Mouse (Mus musculus): ENCODE results near the gene Gm5475. TPM values are rescaled to one million over a fixed set of nuclear protein-coding genes. Genes with fewer than 3 reads are reported as not detected.
"Not testable (repeated sequence)": the region's sequence is repeated elsewhere in the genome, so short reads cannot be mapped to it uniquely, and the experiment has no call there.

Gm5475 gene
- not detected for total RNA-seq (2021)
- long read RNA-seq, experiment 1 = 0 reads
- long read RNA-seq, experiment 2 = 0 reads

- H3K27ac ChIP-seq = peak within 1 kb of the TSS; percentile 83
These were observed at the start of gene Gm5475 for GRCm38 (mm10) chr15:100421758-100422197. Gene Gm5475 (plus strand): TSS chr15:100422147.

GRCm38 (mm10) chr15:100375066-100375465 lies 46.9 kb upstream of the Gm5475 start:
- peak; percentile 86 for TF ChIP-seq CTCF (conservative IDR thresholded peaks at IDR 0.05)
- DNase-seq (ENCODE audit: low spot score in 2 of 2) = peak; percentile 65 to 82
- H3K27ac ChIP-seq = no peak overlapping the region
- H3K4me3 ChIP-seq = no peak overlapping the region

More at GRCm38 (mm10) chr15:100421758-100422197, at the start of gene Gm5475:
- H3K4me3 ChIP-seq = peak within 1 kb of the TSS; percentile 88
- not testable (repeated sequence) for DNase-seq (ENCODE audit: low spot score in 2 of 2)

GRCm38 (mm10) chr15:100377847-100378505 lies 44.0 kb upstream of the Gm5475 start:
- not testable (repeated sequence) for H3K4me3 ChIP-seq, H3K27ac ChIP-seq
- peak; percentile 39 to 54 for DNase-seq (ENCODE audit: low spot score in 2 of 2)
- TF ChIP-seq CTCF (conservative IDR thresholded peaks at IDR 0.05) = peak; percentile 56

- Histone ChIP-seq H3K27ac (no peak overlapping the region), H3K4me3 (no peak overlapping the region)
- TF ChIP-seq CTCF (conservative IDR thresholded peaks at IDR 0.05) = no peak
- no peak for DNase-seq (ENCODE audit: low spot score in 2 of 2)
These were observed 42.3 kb upstream of the Gm5475 start for GRCm38 (mm10) chr15:100379658-100380057.

GRCm38 (mm10) chr15:100380104-100380503 lies 41.8 kb upstream of the Gm5475 start:
- no peak for DNase-seq (ENCODE audit: low spot score in 2 of 2)
- TF ChIP-seq CTCF (conservative IDR thresholded peaks at IDR 0.05) = no peak
- Histone ChIP-seq H3K27ac (no peak overlapping the region), H3K4me3 (no peak overlapping the region)

GRCm38 (mm10) chr15:100385705-100386104 lies 36.2 kb upstream of the Gm5475 start:
- DNase-seq (ENCODE audit: low spot score in 2 of 2) = no peak
- H3K4me3 ChIP-seq = no peak overlapping the region
- no peak overlapping the region for H3K27ac ChIP-seq
- TF ChIP-seq CTCF (conservative IDR thresholded peaks at IDR 0.05) = no peak

- TF ChIP-seq CTCF (conservative IDR thresholded peaks at IDR 0.05) = no peak
- H3K27ac ChIP-seq = no peak overlapping the region
- DNase-seq (ENCODE audit: low spot score in 2 of 2) = no peak
These were observed 34.3 kb upstream of the Gm5475 start for GRCm38 (mm10) chr15:100387544-100388223.

GRCm38 (mm10) chr15:100388224-100388835 lies 33.6 kb upstream of the Gm5475 start:
- Histone ChIP-seq H3K4me3 (no peak overlapping the region), H3K27ac (no peak overlapping the region)
- DNase-seq (ENCODE audit: low spot score in 2 of 2) = no peak
- no peak for TF ChIP-seq CTCF (conservative IDR thresholded peaks at IDR 0.05)

More at GRCm38 (mm10) chr15:100387544-100388223, 34.3 kb upstream of the Gm5475 start:
- H3K4me3 ChIP-seq = no peak overlapping the region

- DNase-seq (ENCODE audit: low spot score in 2 of 2) = no peak
- no peak overlapping the region for H3K27ac ChIP-seq
- H3K4me3 ChIP-seq = no peak overlapping the region
- TF ChIP-seq CTCF (conservative IDR thresholded peaks at IDR 0.05) = no peak
These were observed 33.1 kb upstream of the Gm5475 start for GRCm38 (mm10) chr15:100388886-100389285.

- no peak overlapping the region for H3K4me3 ChIP-seq
- no peak overlapping the region for H3K27ac ChIP-seq
- no peak for TF ChIP-seq CTCF (conservative IDR thresholded peaks at IDR 0.05)
- DNase-seq (ENCODE audit: low spot score in 2 of 2) = no peak
These were observed 30.9 kb upstream of the Gm5475 start for GRCm38 (mm10) chr15:100391066-100391465.

GRCm38 (mm10) chr15:100391599-100391998 lies 30.3 kb upstream of the Gm5475 start:
- H3K27ac ChIP-seq = no peak overlapping the region
- no peak for DNase-seq (ENCODE audit: low spot score in 2 of 2)
- no peak for TF ChIP-seq CTCF (conservative IDR thresholded peaks at IDR 0.05)

GRCm38 (mm10) chr15:100393016-100393415 lies 28.9 kb upstream of the Gm5475 start:
- Histone ChIP-seq H3K27ac (no peak overlapping the region), H3K4me3 (no peak overlapping the region)
- no peak for DNase-seq (ENCODE audit: low spot score in 2 of 2)
- no peak for TF ChIP-seq CTCF (conservative IDR thresholded peaks at IDR 0.05)

More at GRCm38 (mm10) chr15:100391599-100391998, 30.3 kb upstream of the Gm5475 start:
- no peak overlapping the region for H3K4me3 ChIP-seq

- Histone ChIP-seq H3K4me3 (no peak overlapping the region), H3K27ac (no peak overlapping the region)
- TF ChIP-seq CTCF (conservative IDR thresholded peaks at IDR 0.05) = peak; percentile 41
- no peak for DNase-seq (ENCODE audit: low spot score in 2 of 2)
These were observed 26.4 kb upstream of the Gm5475 start for GRCm38 (mm10) chr15:100395561-100395960.

Measured in layer of hippocampus, adult 2 months (tissue).